Mouse (Mus musculus) midbrain, embryonic 11.5 days (tissue): ENCODE results near the gene Dlg2. TPM values are rescaled to one million over a fixed set of nuclear protein-coding genes. Genes with fewer than 3 reads are reported as not detected.
A peak's percentile ranks its signal among the peaks of the same experiment; 100 is the strongest.

ENCODE experiments used
- ATAC-seq: fragments of 200-750 bp; cut with Nextera tagmentation; 2 replicates; pipeline ENCODE4 v1.8.0; 2017; ENCODE audit warnings: moderate TSS enrichment, moderate library complexity; ENCODE audit not compliant: low FRiP score
- DNase-seq: peaks from one replicate; pipeline ENCODE4 v3.0.0; 2015; ENCODE audit warnings: low spot score; ENCODE audit errors: missing footprints
- H3K27ac ChIP-seq: fragments of 300-500 bp; sonication (generic); 2 replicates; pipeline ENCODE4 v1.5.1; 2014; ENCODE audit warnings: low read depth, low read length
- H3K27me3 ChIP-seq: fragments of 300-500 bp; sonication (generic); 2 replicates; pipeline ENCODE4 v1.6.1; 2014; ENCODE audit warnings: mild to moderate bottlenecking, low read length, moderate library complexity, mixed read lengths; ENCODE audit not compliant: control insufficient read depth, insufficient read depth
- H3K36me3 ChIP-seq: fragments of 300-500 bp; sonication (generic); 2 replicates; pipeline ENCODE4 v1.6.1; 2014; ENCODE audit warnings: mild to moderate bottlenecking, low read length, moderate library complexity, mixed read lengths; ENCODE audit not compliant: control insufficient read depth, insufficient read depth
- H3K4me1 ChIP-seq: fragments of 300-500 bp; sonication (generic); 2 replicates; pipeline ENCODE4 v1.6.1; 2014; ENCODE audit warnings: low read length; ENCODE audit not compliant: control insufficient read depth, insufficient read depth
- H3K4me2 ChIP-seq: fragments of 300-500 bp; sonication (generic); 2 replicates; pipeline ENCODE4 v1.6.1; 2014; ENCODE audit warnings: mild to moderate bottlenecking, moderate library complexity
- H3K4me3 ChIP-seq: fragments of 300-500 bp; sonication (generic); 2 replicates; pipeline ENCODE4 v1.5.1; 2014; ENCODE audit warnings: low read depth, low read length
- H3K9ac ChIP-seq: fragments of 300-500 bp; sonication (generic); 2 replicates; pipeline ENCODE4 v1.6.1; 2014; ENCODE audit warnings: low read length
- H3K9me3 ChIP-seq: fragments of 300-500 bp; sonication (generic); 2 replicates; pipeline ENCODE4 v1.6.1; 2016; ENCODE audit warnings: low read length; ENCODE audit not compliant: control insufficient read depth
- WGBS: fragments of 180-500 bp; shearing (Covaris S2); extraction: QIAGEN DNeasy Blood & Tissue Kit; methylation state at CpG from one replicate; pipeline ENCODE4 v1.1.7; 2014; 5-methylcytosine and 5-hydroxymethylcytosine counted together
- polyA plus RNA-seq: library from polyadenylated mRNA; unstranded; fragments of >200 nt; fragmentation: Nextera tagmentation; extraction: Ambion mirVana; gene quantifications from 2 replicates; pipeline ENCODE4 v1.2.1, GENCODE M21; 2014

The Dlg2 gene
- polyA plus RNA-seq, 1 experiment from 2014 or later, result 1.8 TPM

DNA sequence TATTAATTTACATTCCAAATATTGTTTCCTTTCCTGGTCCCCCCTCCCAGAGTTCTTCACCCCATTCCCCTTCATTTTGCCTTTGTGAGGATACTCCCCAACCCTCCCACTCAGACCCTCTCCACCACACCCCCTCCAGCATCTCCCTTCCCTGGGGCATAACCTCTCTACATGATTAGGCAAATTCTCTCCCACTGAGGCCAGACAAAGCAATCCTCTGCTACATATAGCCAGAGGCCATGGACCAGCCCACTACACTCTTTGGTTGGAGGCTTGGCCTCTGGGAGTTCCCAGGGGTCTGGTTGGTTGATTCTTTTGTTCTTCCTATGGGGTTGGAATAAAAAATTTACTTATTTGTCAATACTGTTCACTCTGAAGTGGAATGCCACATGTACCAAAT is 505.6 kb downstream of the Dlg2 start:
- Histone ChIP-seq H3K27ac (no peak overlapping the region), H3K4me2 (no peak overlapping the region), H3K4me3 (no peak overlapping the region), H3K36me3 (no peaks in the 10 kb centered on the region), H3K27me3 (no peaks in the 10 kb centered on the region), H3K9ac (no peak overlapping the region), H3K4me1 (no peaks in the 10 kb centered on the region), H3K9me3 (no peaks in the 10 kb centered on the region)
- 0 out of 2 replicates have a peak, but pooled peaks have one; percentile 55 for ATAC-seq
- no peak for DNase-seq

DNA sequence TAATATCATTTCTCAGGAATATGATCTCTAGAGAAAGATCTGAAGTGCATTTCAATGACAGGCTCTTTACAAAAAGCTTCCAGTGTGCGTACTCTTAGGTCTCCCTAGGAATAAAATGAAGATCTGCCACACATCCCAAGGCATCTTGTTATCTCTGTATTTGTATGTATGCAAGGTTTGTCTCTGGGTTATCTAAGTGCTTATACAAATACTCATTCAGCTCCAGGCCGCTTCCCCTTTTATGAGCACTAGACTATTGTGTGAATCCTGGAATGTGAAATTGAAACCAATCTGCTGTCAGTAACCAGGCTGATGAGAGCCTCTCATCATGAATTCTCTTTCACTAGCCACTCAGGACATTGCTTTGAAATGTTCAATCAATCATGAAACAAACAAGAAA is 534.2 kb downstream of the Dlg2 start:
- H3K9ac ChIP-seq, result no peak overlapping the region
- 67% methylated on average over 2 of the region's 2 CpGs for WGBS
- H3K27me3 ChIP-seq, result no peaks in the 10 kb centered on the region
- DNase-seq (no peak), ATAC-seq (no peak)
- no peak overlapping the region for H3K4me2 ChIP-seq
- no peaks in the 10 kb centered on the region for H3K4me1 ChIP-seq
- no peak overlapping the region for H3K27ac ChIP-seq
- H3K9me3 ChIP-seq, result no peaks in the 10 kb centered on the region
- H3K4me3 ChIP-seq, result no peak overlapping the region
- no peaks in the 10 kb centered on the region for H3K36me3 ChIP-seq

DNA sequence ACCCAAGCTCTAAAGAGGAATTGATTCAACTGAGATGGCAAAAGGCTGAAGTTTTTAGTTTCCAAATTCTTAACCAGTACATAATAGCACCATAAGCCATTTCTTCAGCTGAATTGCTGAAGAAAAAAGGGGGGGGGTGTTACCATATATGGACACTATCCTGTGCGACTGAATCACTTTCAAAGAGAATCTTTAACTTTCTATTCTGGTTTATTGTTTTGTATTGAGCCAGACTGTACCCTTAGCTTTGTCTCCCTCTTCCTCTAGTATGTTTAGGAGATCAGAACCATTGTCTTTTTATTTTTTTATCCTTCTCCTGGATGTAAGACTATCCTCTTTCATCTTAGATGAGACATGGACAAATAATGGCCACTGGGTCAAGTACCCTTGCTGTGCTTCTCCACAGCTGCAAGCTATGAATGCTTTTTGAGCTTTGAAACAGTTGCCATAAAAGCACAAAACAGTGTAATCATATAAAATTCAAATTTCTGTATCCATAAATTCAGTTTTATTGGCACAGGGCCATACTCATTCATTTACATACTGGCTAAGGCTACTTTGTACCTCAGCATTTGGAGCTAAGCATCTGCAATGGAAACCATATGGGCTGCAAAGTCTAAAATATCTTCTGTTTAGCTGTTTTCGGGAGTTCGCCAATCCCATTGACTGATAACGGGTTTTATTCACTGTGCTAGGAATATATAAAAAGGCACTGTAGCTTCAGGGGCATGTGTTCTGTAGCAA is 568.7 kb downstream of the Dlg2 start:
- WGBS, result 90% methylated on average over 4 of the region's 4 CpGs
- H3K4me2 ChIP-seq, result no peak overlapping the region
- no peak overlapping the region for H3K9ac ChIP-seq
- no peak overlapping the region for H3K27ac ChIP-seq
- no peak overlapping the region for H3K4me3 ChIP-seq
- H3K9me3 ChIP-seq, result no peaks in the 10 kb centered on the region
- no peaks in the 10 kb centered on the region for H3K27me3 ChIP-seq
- DNase-seq, result no peak
- H3K36me3 ChIP-seq, result no peaks in the 10 kb centered on the region
- ATAC-seq, result no peak
- H3K4me1 ChIP-seq, result no peaks in the 10 kb centered on the region

DNA sequence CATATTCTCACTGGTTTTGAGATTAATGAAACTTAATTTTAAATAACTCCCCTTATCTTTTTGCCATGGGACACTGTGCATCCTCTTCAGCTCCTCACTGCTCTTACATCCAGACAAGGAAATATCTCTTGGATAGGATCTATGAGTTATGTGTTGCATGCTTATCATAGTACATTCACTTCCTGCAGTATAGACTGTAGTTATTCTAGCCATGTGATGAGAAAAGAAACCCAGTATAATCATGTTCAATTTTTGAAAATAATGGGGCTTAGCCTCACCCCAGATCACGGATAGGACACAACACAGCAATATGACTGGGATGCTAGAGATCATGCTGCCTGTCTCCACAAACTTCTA is 569.2 kb downstream of the Dlg2 start:
- no peak overlapping the region for H3K4me3 ChIP-seq
- no peak for ATAC-seq
- 75% methylated on average over 1 of the region's 1 CpGs for WGBS
- no peak for DNase-seq
- no peak overlapping the region for H3K4me2 ChIP-seq
- no peaks in the 10 kb centered on the region for H3K9me3 ChIP-seq
- H3K27me3 ChIP-seq, result no peaks in the 10 kb centered on the region
- no peaks in the 10 kb centered on the region for H3K4me1 ChIP-seq
- H3K9ac ChIP-seq, result no peak overlapping the region
- H3K36me3 ChIP-seq, result no peaks in the 10 kb centered on the region
- no peak overlapping the region for H3K27ac ChIP-seq

DNA sequence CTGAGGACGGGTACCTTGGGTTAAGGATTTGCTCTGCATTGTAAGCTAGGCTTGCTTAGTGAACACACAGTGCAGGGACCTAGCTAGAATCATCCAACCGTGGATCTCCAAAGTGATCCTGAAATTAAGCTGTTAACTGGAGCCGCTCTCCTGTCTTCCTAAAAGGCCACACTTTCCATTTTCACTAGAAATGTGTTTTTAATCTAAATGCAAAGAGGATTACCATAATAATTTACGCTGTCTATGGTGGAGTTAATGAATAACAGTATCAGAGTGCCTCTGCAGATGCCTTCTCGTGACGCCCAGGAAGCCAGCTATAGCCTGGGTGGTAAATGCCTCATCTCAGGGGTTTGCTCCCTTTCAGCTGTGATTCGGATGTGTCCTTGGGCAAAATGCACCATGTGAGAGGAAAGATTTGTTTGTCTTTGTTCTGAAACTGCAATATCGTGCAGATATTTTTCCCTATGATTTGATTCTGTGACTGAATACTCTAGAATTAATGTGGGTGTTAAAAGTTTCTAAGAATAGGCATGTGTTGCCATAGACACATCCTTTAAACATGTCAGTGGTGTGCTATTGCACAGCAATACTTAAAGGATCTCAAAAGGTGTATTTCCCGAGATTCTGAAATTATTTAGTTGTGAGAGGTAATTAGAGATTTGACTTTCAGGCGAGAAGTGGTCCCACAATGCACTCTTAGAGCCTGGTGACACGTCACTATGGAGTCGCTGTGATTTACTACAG is 587.0 kb downstream of the Dlg2 start:
- 55% methylated on average over 12 of the region's 12 CpGs for WGBS
- H3K9me3 ChIP-seq, result no peaks in the 10 kb centered on the region
- no peaks in the 10 kb centered on the region for H3K36me3 ChIP-seq
- no peak overlapping the region for H3K27ac ChIP-seq
- peak; percentile 78 for ATAC-seq
- no peak overlapping the region for H3K4me3 ChIP-seq
- no peak overlapping the region for H3K4me2 ChIP-seq
- no peaks in the 10 kb centered on the region for H3K27me3 ChIP-seq
- H3K9ac ChIP-seq, result no peak overlapping the region
- peak; percentile 82 for DNase-seq
- no peaks in the 10 kb centered on the region for H3K4me1 ChIP-seq

DNA sequence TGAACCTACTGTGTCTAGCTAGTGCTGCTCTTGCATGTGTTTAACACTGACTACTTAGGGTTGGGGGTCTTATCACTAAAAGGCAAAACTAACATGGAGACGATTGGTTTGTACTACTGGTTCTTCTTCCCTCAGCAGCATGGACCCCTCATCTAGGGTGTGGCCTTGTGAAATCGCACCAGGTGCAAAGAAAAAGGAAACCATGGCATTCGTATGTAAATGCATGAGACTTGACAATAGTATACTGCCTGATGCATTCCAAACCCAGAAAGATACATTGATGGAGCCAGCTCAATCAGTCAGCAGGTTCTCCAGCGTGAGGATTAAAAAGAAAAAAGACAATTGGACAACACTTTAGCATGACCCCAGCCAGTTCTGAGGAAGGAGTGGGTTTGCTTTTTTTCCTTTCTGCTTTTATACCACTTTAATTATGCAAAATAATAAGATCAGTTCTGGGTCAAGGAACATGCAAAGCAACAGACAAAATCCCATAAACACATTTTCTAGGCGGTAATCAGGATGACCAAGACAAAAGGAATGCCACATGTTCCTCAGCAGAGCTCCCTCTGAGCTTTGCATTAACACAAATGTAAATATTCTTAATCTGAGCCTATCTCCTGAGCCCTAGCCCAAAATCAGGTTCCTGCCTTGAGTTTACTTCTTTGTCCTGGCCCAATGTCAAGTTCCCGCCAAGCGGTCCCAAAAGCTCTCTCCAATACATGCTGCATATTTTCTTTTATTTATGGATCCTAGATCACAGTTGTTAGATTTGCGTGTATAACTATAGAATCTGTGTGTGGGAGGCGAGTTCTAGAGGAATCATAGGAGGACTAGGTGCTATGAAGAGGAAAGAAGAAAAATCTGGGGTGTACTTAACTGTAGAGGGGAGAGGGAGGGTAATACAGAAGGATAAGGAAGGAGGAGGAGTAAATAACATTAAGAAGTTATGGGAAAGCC is 595.6 kb downstream of the Dlg2 start:
- H3K27me3 ChIP-seq, result no peaks in the 10 kb centered on the region
- ATAC-seq, result peak; percentile 78
- WGBS, result 45% methylated on average over 9 of the region's 9 CpGs
- no peak overlapping the region for H3K9ac ChIP-seq
- H3K27ac ChIP-seq, result no peak overlapping the region
- no peaks in the 10 kb centered on the region for H3K9me3 ChIP-seq
- H3K36me3 ChIP-seq, result no peaks in the 10 kb centered on the region
- peak; percentile 69 for DNase-seq
- no peak overlapping the region for H3K4me2 ChIP-seq
- H3K4me3 ChIP-seq, result no peak overlapping the region
- H3K4me1 ChIP-seq, result peaks cover 3% of the 10 kb centered on the region; the same call in 1 of the 2 replicates

DNA sequence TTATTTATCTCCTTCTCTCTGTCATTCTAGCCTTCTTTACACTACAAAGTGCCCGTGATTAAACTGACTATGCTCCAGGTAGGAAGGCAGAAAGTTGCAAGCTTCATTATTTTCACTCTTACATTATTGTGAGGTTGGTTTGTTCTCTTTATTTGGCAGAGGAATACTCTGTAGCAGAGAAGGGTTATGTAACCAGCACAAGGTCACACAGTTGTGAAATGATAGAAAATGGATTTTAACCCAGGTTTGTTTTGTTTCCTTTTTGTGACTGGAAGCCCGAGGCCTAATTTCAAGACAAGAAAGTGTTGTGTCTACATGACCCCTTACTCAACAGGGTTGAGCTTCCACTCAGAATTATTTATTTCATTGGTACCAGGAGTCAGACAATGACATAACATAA is 609.6 kb downstream of the Dlg2 start:
- no peaks in the 10 kb centered on the region for H3K36me3 ChIP-seq
- no peaks in the 10 kb centered on the region for H3K4me1 ChIP-seq
- H3K4me2 ChIP-seq, result no peak overlapping the region
- peaks cover 5% of the 10 kb centered on the region for H3K27me3 ChIP-seq
- H3K4me3 ChIP-seq, result no peak overlapping the region
- no peak overlapping the region for H3K27ac ChIP-seq
- no peaks in the 10 kb centered on the region for H3K9me3 ChIP-seq
- no peak for DNase-seq
- 68% methylated on average over 2 of the region's 2 CpGs for WGBS
- no peak for ATAC-seq
- no peak overlapping the region for H3K9ac ChIP-seq

DNA sequence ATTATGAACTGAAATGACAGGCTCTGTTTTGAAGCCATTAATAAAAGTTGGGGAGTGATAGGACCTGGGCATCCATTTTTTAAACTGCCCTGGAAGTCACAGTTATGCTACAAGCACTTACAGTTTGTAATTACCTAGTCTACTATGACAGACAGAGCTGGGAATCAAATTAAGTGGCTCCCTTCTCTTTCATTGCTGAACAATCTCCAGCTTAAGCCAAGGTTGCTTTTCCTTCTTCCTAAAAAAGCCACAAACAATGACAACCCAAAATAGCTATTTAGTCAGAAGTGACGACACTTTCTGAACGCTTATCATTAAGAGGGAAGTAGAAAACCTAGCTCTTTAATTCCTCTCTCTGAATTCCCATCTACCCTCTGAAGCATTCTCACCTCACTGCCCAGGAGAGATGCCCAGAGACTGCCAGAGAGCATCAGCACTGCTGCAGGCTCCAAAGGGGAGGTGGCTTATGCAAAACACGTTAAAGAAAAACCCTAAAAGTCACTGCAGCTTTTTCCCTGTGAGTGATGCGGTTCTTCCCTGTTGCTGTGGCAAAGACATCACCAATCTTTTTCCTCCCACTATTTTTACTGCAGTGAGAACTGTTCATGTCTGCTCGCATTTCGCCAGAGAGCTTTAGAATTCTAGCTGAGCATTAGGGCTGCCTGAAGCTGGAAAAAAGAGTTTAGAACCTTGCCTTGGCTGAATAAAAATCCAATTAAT is 612.9 kb downstream of the Dlg2 start:
- DNase-seq (peak; percentile 82), ATAC-seq (no peak)
- no peak overlapping the region for H3K4me3 ChIP-seq
- H3K36me3 ChIP-seq, result no peaks in the 10 kb centered on the region
- H3K27ac ChIP-seq, result no peak overlapping the region
- H3K4me2 ChIP-seq, result no peak overlapping the region
- 41% methylated on average over 6 of the region's 6 CpGs for WGBS
- H3K27me3 ChIP-seq, result peaks cover 5% of the 10 kb centered on the region
- H3K9me3 ChIP-seq, result no peaks in the 10 kb centered on the region
- H3K4me1 ChIP-seq, result no peaks in the 10 kb centered on the region
- no peak overlapping the region for H3K9ac ChIP-seq
